Mouse (Mus musculus): ENCODE measurements around the gene Usp33.

DNA sequence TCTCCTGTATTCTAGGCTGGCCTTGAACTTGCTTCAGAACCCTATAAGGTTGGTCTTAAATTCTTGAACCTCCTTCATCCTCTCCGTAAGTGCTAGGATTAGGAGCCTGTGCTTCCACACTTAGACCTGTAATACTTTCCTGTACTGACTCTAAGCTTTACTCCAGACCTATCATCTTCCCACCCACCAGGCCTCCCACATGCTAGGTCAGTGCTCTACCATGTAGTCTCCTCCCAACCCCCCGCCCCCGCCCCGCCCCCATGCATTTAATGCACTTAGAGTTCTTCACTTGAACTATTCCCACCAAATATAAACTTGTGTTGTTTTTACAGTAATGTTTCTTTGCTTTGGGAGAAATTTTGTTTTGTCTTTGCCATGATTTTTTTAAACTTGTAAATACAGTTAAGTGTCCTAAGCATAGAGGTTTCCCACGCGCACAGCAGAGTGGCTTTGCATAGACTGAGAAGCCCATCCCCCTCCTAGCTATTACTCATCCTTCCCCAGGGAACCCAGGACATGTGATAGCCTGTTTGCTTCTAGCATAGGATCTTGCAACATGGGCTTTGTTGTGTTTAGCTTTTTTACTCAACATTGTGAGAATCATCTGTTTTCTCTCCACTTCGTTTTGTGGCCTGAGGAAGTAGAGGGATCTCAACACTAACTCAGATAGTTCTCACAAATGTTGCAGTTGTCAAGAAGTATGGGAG, 55.8 kb downstream of the Usp33 start:
- TF ChIP-seq CTCF (IDR thresholded peaks at IDR 0.05; ENCODE audit: insufficient read depth, low read depth, low read length) (no peak), POLR2A (IDR thresholded peaks at IDR 0.05; ENCODE audit: insufficient read depth, low read depth, low read length) (no peak)
